Mouse (Mus musculus) stomach, embryonic 14.5 days (tissue): ENCODE results near the gene Bglap2. TPM values are rescaled to one million over a fixed set of nuclear protein-coding genes. Genes with fewer than 3 reads are reported as not detected.
"Not testable (repeated sequence)": the region's sequence is repeated elsewhere in the genome, so short reads cannot be mapped to it uniquely, and the experiment has no call there.

ENCODE experiments used
- ATAC-seq: fragments of 200-750 bp; cut with Nextera tagmentation; 2 replicates; pipeline ENCODE4 v1.8.0; 2017; ENCODE audit warnings: low read depth, moderate TSS enrichment; ENCODE audit not compliant: insufficient number of reproducible peaks, insufficient read depth, low FRiP score
- H3K27ac ChIP-seq: fragments of 300-500 bp; sonication (generic); 2 replicates; pipeline ENCODE4 v1.5.1; 2014; ENCODE audit warnings: mild to moderate bottlenecking, low read length, moderate library complexity, mixed read lengths
- H3K27me3 ChIP-seq: fragments of 300-500 bp; sonication (generic); 2 replicates; pipeline ENCODE4 v1.6.1; 2014; ENCODE audit warnings: low read length, control low read depth, mixed read lengths; ENCODE audit not compliant: control insufficient read depth, insufficient read depth
- H3K36me3 ChIP-seq: fragments of 300-500 bp; sonication (generic); 2 replicates; pipeline ENCODE4 v1.6.1; 2014; ENCODE audit warnings: mild to moderate bottlenecking, control low read depth, low read length, moderate library complexity, mixed read lengths; ENCODE audit not compliant: control insufficient read depth, insufficient read depth
- H3K4me1 ChIP-seq: fragments of 300-500 bp; sonication (generic); 2 replicates; pipeline ENCODE4 v1.6.1; 2014; ENCODE audit warnings: low read length, control low read depth, mixed read lengths; ENCODE audit not compliant: control insufficient read depth, insufficient read depth
- H3K4me2 ChIP-seq: fragments of 300-500 bp; sonication (generic); replicated peaks from 2 replicates; pipeline ENCODE4 v1.6.1; 2014; ENCODE audit warnings: low read depth, low read length, control low read depth
- H3K4me3 ChIP-seq: fragments of 300-500 bp; sonication (generic); 2 replicates; pipeline ENCODE4 v1.5.1; 2014; ENCODE audit warnings: low read depth, low read length, control low read depth
- H3K9ac ChIP-seq: fragments of 300-500 bp; sonication (generic); replicated peaks from 2 replicates; pipeline ENCODE4 v1.6.1; 2014; ENCODE audit warnings: low read depth, mild to moderate bottlenecking, control low read depth, low read length, moderate library complexity, mixed read lengths
- H3K9me3 ChIP-seq: fragments of 300-500 bp; sonication (generic); 2 replicates; pipeline ENCODE4 v1.6.1; 2016; ENCODE audit warnings: low read depth, low read length, control low read depth; ENCODE audit not compliant: control insufficient read depth
- WGBS: fragments of 180-500 bp; shearing (Covaris S2); extraction: QIAGEN DNeasy Blood & Tissue Kit; methylation state at CpG from one replicate; pipeline ENCODE4 v1.1.7; 2014; 5-methylcytosine and 5-hydroxymethylcytosine counted together
- polyA plus RNA-seq: library from polyadenylated mRNA; unstranded; fragments of >200 nt; fragmentation: Nextera tagmentation; extraction: Ambion mirVana; gene quantifications from 2 replicates; pipeline ENCODE4 v1.2.1, GENCODE M21; 2014

Bglap2 gene
- polyA plus RNA-seq, 1 experiment from 2014 or later, result not detected

- not testable (repeated sequence) for H3K9ac ChIP-seq, H3K4me3 ChIP-seq, H3K27me3 ChIP-seq, H3K4me1 ChIP-seq, H3K9me3 ChIP-seq, ATAC-seq, H3K36me3 ChIP-seq
- H3K27ac ChIP-seq, result 0 out of 2 replicates have a peak overlapping the region, but pooled peaks have one; percentile 15
- H3K4me2 ChIP-seq, result peak overlapping the region; percentile 32
- WGBS, result 19% methylated on average over 5 of the region's 7 CpGs
Observed at GRCm38 (mm10) chr3:88376644-88377043, 1.9 kb downstream of the Bglap2 start.

- H3K9me3 ChIP-seq, H3K27me3 ChIP-seq, H3K9ac ChIP-seq, H3K36me3 ChIP-seq, H3K4me1 ChIP-seq: not testable (repeated sequence)
- H3K27ac ChIP-seq, result 0 out of 2 replicates have a peak overlapping the region, but pooled peaks have one; percentile 15
- WGBS, result 10% methylated on average over 16 of the region's 19 CpGs
- H3K4me3 ChIP-seq, result peak overlapping the region; percentile 11; the same call in 1 of the 2 replicates
- peak overlapping the region; percentile 32 for H3K4me2 ChIP-seq
- ATAC-seq, result peak; percentile 87
Observed at GRCm38 (mm10) chr3:88375750-88376626, 2.5 kb downstream of the Bglap2 start.

DNA sequence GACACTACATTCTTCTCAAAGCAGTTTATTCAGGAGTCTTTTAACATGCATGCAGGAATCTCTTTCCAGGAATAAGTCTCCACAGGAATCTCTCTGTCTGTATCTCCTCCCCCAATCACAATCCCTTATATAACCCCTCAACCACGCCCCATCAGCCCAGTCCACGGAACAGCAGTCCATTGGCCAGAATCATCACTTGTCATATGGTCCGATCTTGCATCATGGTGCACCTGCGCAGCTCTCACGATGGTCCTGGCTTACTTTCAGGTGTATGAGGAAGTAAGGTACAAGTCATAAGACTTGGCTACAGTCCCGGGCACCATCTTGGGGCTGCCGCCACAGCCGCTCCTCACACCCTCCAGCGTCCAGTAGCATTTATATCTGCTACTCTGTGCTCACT lies 5.9 kb downstream of the Bglap2 start, which contains the start of gene Bglap3:
Gene Bglap3 (minus strand): TSS at position 101 of the 400 bp plus-strand sequence.
- not testable (repeated sequence) for H3K4me1 ChIP-seq, H3K9me3 ChIP-seq, H3K4me3 ChIP-seq, H3K27ac ChIP-seq, ATAC-seq, H3K27me3 ChIP-seq, H3K9ac ChIP-seq, H3K36me3 ChIP-seq, H3K4me2 ChIP-seq
- 92% methylated on average over 9 of the region's 9 CpGs for WGBS

- H3K4me2 ChIP-seq, H3K4me3 ChIP-seq, H3K36me3 ChIP-seq, H3K27me3 ChIP-seq, H3K4me1 ChIP-seq, H3K9me3 ChIP-seq, ATAC-seq, H3K9ac ChIP-seq, H3K27ac ChIP-seq: not testable (repeated sequence)
- 84% methylated on average over 7 of the region's 7 CpGs for WGBS
Observed at GRCm38 (mm10) chr3:88368511-88368910, 10.0 kb downstream of the Bglap2 start.

DNA sequence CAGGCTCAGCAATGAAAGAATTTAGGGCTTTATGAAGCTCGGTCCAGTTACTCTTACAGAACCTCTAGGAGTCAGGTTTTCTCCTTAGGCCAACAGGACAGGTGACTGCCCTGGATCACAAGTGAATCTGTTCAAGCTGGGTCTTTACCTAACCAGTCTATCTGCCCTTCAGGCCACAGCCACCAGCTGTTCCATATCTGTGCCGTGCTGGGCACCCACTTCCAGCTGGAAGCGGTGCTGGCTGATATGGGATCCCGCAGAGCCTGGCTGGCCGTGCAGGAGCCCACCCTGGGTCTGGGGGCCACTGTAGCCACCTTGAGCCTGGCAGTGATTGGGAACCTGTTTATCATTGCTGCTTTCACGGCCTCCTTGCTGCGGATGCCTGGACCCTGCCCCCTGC lies 11.0 kb downstream of the Bglap2 start:
- not testable (repeated sequence) for H3K4me2 ChIP-seq, H3K36me3 ChIP-seq
- 39% methylated on average over 3 of the region's 7 CpGs for WGBS

DNA sequence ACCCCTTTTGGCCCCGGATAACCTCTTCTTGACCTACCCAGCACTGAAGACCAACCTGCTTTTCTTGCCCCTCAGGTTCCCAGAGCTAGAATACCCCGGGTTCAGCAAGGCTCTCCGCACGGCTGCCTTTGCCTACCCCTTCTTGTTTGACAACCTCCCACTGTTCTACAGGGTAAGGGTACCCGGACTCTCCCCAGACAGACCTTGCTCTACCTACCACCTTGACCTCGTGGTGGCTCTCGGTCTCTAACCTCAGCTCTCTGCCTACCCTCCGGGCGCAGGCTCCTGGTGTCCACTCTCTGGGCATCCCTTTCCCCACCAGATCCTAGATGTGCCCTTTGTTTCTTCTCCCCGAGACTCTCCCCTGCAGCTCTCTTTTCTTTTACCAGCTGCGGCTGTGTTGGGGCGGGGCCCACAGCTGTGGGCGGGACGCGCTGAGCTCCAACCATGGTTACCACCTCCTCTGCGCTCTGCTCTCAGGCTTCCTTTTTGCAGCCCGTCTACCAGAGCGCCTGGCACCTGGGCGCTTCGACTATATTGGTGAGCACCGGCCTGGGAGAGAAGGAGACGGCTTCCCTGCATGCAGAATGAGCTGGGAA lies 11.6 kb downstream of the Bglap2 start:
- ATAC-seq, result peak; percentile 83
- WGBS, result 6% methylated on average over 17 of the region's 22 CpGs
- H3K4me2 ChIP-seq, result peak overlapping the region; percentile 36; the same call in 1 of the 2 replicates
- not testable (repeated sequence) for H3K36me3 ChIP-seq, H3K9ac ChIP-seq, H3K27me3 ChIP-seq, H3K9me3 ChIP-seq, H3K27ac ChIP-seq, H3K4me1 ChIP-seq, H3K4me3 ChIP-seq

More for the DNA sequence above, 11.0 kb downstream of the Bglap2 start:
- H3K27ac ChIP-seq, H3K4me1 ChIP-seq, H3K9ac ChIP-seq, H3K9me3 ChIP-seq, H3K4me3 ChIP-seq, ATAC-seq, H3K27me3 ChIP-seq: not testable (repeated sequence)

GRCm38 (mm10) chr3:88365705-88366361 lies 12.7 kb downstream of the Bglap2 start:
- Histone ChIP-seq H3K4me1 (peaks cover 6% of the 10 kb centered on the region; the same call in 1 of the 2 replicates), H3K36me3 (peaks cover 18% of the 10 kb centered on the region), H3K27me3 (peaks cover 6% of the 10 kb centered on the region; the same call in 1 of the 2 replicates), H3K9me3 (peaks cover 4% of the 10 kb centered on the region; the same call in 1 of the 2 replicates), H3K27ac (no peak overlapping the region), H3K4me2 (no peak overlapping the region), H3K9ac (no peak overlapping the region), H3K4me3 (no peak overlapping the region)
- 40% methylated on average over 34 of the region's 34 CpGs for WGBS
- no peak for ATAC-seq

DNA sequence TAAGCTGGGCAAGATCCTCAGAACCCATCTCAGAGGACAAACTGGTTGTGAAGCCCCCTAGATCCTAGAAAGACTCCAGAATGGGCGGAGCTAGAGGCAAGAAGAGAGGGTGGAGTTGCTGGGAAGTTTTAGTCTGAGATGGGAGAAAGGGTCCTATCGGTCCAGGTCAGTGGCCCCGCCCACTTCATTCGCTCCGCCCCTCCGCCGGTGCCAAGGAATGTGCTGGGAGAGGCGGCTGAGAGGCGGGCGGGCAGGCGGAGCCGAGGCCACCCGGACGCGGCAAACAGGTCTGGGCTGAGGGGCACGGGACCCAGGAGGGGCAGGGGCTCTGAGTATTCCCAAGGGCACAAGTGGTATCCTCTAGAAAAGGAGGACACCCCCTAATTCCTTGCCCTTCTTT lies 14.2 kb downstream of the Bglap2 start, which contains the start of gene Paqr6:
Gene Paqr6 (plus strand): TSS at position 248 of the 400 bp plus-strand sequence.
- peak within 1 kb of the TSS; percentile 33; the same call in 1 of the 2 replicates for H3K27ac ChIP-seq
- H3K9ac ChIP-seq, result no peak within 1 kb of the TSS; the same call in 1 of the 2 replicates
- no peaks in the 10 kb centered on the region for H3K9me3 ChIP-seq
- peak within 1 kb of the TSS; percentile 30 for H3K4me2 ChIP-seq
- H3K36me3 ChIP-seq, result peaks cover 29% of the 10 kb centered on the region
- WGBS, result 4% methylated on average over 16 of the region's 16 CpGs
- peaks cover 6% of the 10 kb centered on the region; the same call in 1 of the 2 replicates for H3K27me3 ChIP-seq
- peak; percentile 35; the same call in 1 of the 2 replicates for ATAC-seq
- H3K4me1 ChIP-seq, result peaks cover 6% of the 10 kb centered on the region; the same call in 1 of the 2 replicates
- H3K4me3 ChIP-seq, result peak within 1 kb of the TSS; percentile 8; the same call in 1 of the 2 replicates
